Mouse (Mus musculus): ENCODE measurements around the gene Vmp1. TPM values are rescaled to one million over a fixed set of nuclear protein-coding genes. Genes with fewer than 3 reads are reported as not detected.

Gene Vmp1
- 275 TPM for polyA plus RNA-seq (2017; shearing (Covaris generic))

DNA sequence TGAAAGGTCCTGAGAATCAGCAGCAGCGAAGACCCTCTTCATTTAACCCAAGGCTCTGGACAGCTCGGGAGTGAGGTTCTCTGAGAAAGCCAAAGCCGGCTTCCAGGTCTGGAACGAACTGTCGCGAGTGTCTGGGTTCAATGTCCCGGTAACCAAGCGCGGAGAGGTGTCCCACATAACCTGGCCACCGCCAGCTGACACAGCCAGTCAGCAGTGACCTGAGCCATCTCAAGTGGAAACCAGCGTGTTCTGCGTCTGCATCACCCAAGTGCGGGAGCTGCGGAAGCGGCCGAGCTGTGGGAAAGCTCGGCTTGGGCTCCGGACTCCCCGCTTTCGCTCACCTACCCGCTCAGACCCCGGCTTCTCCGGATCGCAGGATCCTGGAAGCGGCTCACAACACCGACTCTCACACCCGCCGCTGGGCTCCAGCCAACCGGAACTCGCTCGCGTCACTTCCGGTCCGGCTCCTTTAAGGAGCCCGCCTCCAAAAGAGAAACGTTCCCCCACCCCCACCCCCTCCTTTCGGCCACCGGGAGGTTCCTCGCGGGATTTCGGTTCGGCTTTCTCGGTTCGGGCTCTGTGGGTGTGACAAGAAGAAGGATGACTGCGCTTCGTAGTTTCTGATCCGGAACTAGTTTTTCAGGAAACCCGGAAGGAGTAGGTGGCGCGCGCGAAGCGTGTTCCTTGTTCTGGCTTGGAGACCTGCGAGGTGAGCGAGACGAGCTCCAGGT is at the start of gene Vmp1, which contains the start of gene Ptrh2:
Gene Vmp1 (minus strand): TSS at position 442 of the 731 bp plus-strand sequence.
Gene Ptrh2 (plus strand): TSS at position 591 of the 731 bp plus-strand sequence.

DNA sequence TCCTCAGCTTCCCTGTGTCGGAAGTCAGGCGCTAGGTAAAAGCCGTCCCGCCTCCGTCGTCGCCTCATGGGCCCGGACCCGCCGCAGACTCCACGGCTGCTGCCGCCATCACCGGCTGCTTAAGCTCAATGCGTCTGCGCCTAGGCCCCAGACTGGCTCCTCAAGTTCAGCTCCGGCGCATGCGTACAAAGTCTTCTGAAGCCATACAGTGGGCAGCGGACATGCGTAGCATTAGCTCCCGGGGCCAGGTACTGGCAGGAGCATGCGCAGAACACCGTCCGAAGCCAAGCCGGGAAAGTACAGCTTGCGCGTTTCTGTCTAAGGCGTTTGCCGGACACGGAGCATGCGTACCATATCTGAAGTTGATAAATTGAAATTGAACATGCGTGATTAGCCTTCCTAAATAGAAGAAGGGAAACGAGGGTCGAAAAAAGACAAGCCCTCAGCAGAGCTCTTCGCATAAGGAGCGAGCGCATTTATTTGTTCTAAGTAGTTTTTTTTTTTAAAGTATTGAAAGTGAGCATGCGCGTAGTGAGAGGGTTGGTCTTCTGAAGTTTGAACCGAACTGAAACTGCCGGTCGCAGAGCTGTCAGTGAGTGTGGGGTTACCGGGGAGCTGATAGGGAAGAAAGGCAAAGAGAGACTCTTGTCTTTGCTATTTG is 138.9 kb downstream of the Vmp1 start, which contains the start of the genes Rps6kb1 and Tubd1:
Gene Rps6kb1 (minus strand): TSS at position 167 of the 661 bp plus-strand sequence.
Gene Tubd1 (plus strand): TSS at position 353 of the 661 bp plus-strand sequence.

Other genes with a start within 250 kb of the Vmp1 start
- gene Rnft1, start 199.2 kb downstream of the Vmp1 start, polyA plus RNA-seq (2017; shearing (Covaris generic)) = 50.1 TPM
- 82.3 TPM for gene Rps6kb1, start 139.0 kb downstream of the Vmp1 start, polyA plus RNA-seq (2017; shearing (Covaris generic))
- 4.4 TPM for gene Tubd1, start 138.8 kb downstream of the Vmp1 start, polyA plus RNA-seq (2017; shearing (Covaris generic))
- gene Ptrh2, start 149 bp upstream of the Vmp1 start, polyA plus RNA-seq (2017; shearing (Covaris generic)) = 5.0 TPM
- 154 TPM for gene Cltc, start 73.7 kb upstream of the Vmp1 start, polyA plus RNA-seq (2017; shearing (Covaris generic))
- 58.1 TPM for gene Dhx40, start 123.9 kb upstream of the Vmp1 start, polyA plus RNA-seq (2017; shearing (Covaris generic))

All from effector memory CD4-positive, alpha-beta T cell, adult 7 months (primary cell).